Mouse (Mus musculus): ENCODE data around the gene Yif1b.
A peak's percentile ranks its signal among the peaks of the same experiment; 100 is the strongest.

Yif1b gene

DNA sequence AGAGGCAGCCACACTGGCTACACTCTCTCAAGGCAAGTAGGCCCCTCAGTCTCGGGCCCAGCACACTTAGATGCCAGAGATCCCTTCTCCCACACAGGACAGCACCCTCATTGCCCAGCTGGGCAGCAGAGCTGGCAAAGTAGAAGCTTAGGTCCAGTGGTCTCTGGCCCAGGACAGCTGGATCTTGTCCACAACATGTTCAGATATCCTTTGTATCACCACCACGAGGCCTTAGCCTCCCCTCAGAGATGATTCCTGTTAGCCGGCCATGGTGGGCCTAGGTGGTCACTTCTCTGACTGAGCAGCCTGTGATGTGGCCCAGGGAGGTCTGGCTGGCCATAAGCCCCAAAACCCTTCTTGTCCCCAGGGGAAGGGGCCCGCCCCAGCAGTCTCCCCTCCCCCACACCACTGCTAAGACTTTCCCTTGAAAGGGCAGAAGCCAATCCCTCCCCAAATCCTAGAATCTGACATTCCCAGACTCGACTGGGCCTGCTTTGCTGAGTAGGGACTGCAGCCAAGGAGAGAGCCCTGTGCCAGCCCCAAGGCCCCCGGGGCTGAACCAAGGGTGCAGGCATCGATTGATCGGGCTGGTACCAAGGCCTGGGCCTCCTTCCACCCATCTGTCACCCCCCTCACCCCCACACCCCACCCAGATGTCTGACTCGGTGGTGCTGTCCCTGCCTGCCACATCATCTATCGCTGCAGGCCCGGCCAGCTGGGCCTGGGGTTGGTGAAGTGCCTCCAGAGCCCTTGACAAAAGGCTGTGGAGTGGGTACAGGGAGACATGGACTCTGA is 52.8 kb downstream of the Yif1b start:
- Histone ChIP-seq H3K9me3 (ENCODE audit: low read length) (peaks cover 6% of the 10 kb centered on the region), H3K4me3 (replicated peaks; ENCODE audit: low read length) (peak overlapping the region; percentile 39; the same call in 1 of the 2 replicates), H3K36me3 (ENCODE audit: insufficient read depth, low read length) (peaks cover 15% of the 10 kb centered on the region), H3K27me3 (ENCODE audit: insufficient read depth, low read length) (no peaks in the 10 kb centered on the region; the same call in 1 of the 2 replicates), H3K4me1 (replicated peaks; ENCODE audit: low read depth, low read length) (peaks cover 71% of the 10 kb centered on the region)
- TF ChIP-seq POU5F1 (IDR thresholded peaks at IDR 0.05; ENCODE audit: borderline replicate concordance, low read length), result no peak
- no peak for TF ChIP-seq NANOG (IDR thresholded peaks at IDR 0.05; ENCODE audit: borderline replicate concordance, low read length)
- TF ChIP-seq CTCF (conservative IDR thresholded peaks at IDR 0.05; ENCODE audit: low read length), result no peak

DNA sequence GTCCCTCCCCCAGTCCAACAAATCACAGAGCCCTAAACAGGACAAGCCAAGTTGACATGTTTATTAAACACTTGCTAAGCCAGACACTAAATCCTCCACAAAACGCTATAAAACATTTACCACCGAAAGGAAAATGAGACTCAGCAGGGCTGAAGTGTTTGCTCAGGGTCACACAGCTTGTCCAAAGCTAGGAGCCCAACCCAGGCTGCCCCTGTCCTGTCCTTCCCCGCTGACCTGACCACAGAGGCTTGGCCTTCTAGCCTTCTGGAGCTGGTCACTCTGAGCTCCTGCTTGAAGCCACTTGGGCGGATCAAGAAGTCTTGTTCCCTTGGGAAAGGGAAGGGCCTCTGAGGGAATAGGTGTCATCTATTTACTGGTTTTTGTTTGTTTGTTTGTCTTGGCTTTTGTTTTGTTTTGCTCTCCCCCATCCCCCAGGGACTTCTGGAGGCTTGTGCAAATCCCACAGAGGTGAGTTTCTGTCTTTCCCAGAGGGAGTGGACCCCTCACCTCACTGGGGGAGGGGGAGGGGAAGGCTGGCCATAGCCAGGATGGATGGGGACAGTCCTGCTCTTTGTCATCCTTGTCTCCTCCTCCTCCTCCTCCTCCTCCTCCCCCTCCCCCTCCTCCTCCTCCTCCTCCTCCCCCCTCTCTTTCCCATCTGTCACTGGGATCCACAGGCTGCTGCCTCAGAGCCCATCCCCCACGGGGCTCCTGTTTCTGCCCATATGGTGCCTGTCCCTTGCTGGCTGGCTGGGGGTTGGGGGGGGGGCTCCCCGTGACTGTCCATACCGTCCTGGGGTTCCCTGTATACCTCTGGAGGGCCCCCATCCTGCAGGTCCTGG is 53.7 kb downstream of the Yif1b start:
- TF ChIP-seq NANOG (IDR thresholded peaks at IDR 0.05; ENCODE audit: borderline replicate concordance, low read length) (no peak), CTCF (conservative IDR thresholded peaks at IDR 0.05; ENCODE audit: low read length) (no peak), POU5F1 (IDR thresholded peaks at IDR 0.05; ENCODE audit: borderline replicate concordance, low read length) (no peak)
- no peaks in the 10 kb centered on the region; the same call in 1 of the 2 replicates for H3K27me3 ChIP-seq (ENCODE audit: insufficient read depth, low read length)
- H3K4me3 ChIP-seq (replicated peaks; ENCODE audit: low read length), result peak overlapping the region; percentile 70
- peaks cover 6% of the 10 kb centered on the region for H3K9me3 ChIP-seq (ENCODE audit: low read length)
- peaks cover 79% of the 10 kb centered on the region for H3K4me1 ChIP-seq (replicated peaks; ENCODE audit: low read depth, low read length)
- H3K36me3 ChIP-seq (ENCODE audit: insufficient read depth, low read length), result peaks cover 15% of the 10 kb centered on the region

DNA sequence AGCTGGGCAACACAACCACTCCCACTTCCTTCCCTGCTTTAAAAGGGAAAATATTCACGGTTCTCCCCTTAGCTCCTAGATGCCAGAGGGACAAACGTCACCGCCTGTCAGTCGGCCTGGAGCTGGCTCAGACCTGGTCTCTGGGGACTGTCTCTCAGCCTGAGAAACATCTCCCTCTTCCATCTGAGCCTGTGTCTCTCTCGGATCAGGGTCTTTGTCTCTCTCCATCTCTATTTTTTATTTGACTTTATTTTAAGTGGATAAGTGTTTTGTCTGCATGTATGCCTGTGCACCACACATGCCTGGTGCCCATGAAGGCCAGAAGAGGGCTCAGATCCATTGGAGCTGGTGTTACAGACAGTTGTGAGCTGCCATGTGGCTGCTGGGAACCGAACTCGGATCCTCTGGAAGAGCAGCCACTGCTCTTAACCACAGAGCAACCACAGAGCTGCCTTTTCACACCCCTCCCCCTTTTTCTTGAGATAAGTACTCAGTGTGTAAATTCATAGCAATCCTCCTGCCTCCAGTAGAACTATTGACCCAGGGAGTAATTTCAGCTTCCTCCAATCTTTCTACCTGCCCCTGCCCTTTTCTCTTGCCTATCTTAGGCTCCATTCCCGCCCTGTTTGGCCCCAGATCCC is 54.4 kb downstream of the Yif1b start:
- Histone ChIP-seq H3K4me3 (replicated peaks; ENCODE audit: low read length) (peak overlapping the region; percentile 70), H3K36me3 (ENCODE audit: insufficient read depth, low read length) (peaks cover 15% of the 10 kb centered on the region), H3K4me1 (replicated peaks; ENCODE audit: low read depth, low read length) (peaks cover 76% of the 10 kb centered on the region), H3K9me3 (ENCODE audit: low read length) (peaks cover 4% of the 10 kb centered on the region), H3K27me3 (ENCODE audit: insufficient read depth, low read length) (no peaks in the 10 kb centered on the region; the same call in 1 of the 2 replicates)
- TF ChIP-seq CTCF (conservative IDR thresholded peaks at IDR 0.05; ENCODE audit: low read length) (no peak), NANOG (IDR thresholded peaks at IDR 0.05; ENCODE audit: borderline replicate concordance, low read length) (no peak), POU5F1 (IDR thresholded peaks at IDR 0.05; ENCODE audit: borderline replicate concordance, low read length) (no peak)

DNA sequence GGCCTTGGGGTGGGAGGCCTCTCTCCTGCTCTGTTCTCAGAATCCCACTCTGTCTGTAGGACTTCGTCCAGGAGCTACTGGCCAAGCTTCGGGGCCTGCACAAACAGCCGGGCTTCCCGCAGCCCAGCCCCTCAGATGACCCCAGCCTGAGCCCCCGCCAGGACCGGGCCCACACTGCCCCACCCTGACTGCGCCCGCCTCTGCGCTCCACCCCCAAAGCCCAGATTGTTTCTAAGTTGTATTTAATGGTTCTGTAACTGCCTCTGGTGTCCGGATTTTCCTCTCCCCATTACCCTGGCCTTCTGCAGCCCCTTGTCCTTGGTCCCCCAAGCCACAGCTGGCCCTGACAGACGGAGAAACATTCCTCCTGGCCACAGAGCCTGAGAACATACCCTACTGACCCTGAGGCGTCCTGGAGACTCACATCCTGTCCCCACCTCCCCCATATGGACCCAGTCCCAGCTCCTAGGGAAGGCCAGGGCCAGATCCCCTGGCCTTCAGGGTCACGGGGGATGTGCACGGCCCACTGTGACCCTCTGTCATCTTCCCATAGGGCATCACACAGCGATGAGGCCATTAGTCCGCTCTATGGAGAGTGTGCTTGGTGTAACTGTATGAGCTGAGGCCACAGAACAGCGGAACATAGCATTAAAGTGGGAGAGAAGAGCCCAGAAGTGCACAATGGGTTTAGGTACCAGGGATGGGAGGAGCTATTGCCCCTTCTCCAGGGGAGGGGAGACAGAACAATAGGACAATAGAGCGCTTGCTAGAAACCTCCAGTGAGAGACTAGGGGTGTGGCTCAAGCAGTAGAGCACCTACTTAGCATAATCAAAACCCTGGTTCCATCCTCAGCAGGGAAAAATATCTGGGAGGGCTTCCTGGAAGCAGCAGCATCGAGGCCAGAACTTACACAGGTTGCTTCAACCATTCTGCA is 55.3 kb downstream of the Yif1b start:
- H3K9me3 ChIP-seq (ENCODE audit: low read length), result no peaks in the 10 kb centered on the region
- H3K4me3 ChIP-seq (replicated peaks; ENCODE audit: low read length), result peak overlapping the region; percentile 70
- H3K4me1 ChIP-seq (replicated peaks; ENCODE audit: low read depth, low read length), result peaks cover 76% of the 10 kb centered on the region
- TF ChIP-seq NANOG (IDR thresholded peaks at IDR 0.05; ENCODE audit: borderline replicate concordance, low read length) (no peak), POU5F1 (IDR thresholded peaks at IDR 0.05; ENCODE audit: borderline replicate concordance, low read length) (no peak), CTCF (conservative IDR thresholded peaks at IDR 0.05; ENCODE audit: low read length) (no peak)
- H3K36me3 ChIP-seq (ENCODE audit: insufficient read depth, low read length), result peaks cover 15% of the 10 kb centered on the region
- no peaks in the 10 kb centered on the region; the same call in 1 of the 2 replicates for H3K27me3 ChIP-seq (ENCODE audit: insufficient read depth, low read length)

DNA sequence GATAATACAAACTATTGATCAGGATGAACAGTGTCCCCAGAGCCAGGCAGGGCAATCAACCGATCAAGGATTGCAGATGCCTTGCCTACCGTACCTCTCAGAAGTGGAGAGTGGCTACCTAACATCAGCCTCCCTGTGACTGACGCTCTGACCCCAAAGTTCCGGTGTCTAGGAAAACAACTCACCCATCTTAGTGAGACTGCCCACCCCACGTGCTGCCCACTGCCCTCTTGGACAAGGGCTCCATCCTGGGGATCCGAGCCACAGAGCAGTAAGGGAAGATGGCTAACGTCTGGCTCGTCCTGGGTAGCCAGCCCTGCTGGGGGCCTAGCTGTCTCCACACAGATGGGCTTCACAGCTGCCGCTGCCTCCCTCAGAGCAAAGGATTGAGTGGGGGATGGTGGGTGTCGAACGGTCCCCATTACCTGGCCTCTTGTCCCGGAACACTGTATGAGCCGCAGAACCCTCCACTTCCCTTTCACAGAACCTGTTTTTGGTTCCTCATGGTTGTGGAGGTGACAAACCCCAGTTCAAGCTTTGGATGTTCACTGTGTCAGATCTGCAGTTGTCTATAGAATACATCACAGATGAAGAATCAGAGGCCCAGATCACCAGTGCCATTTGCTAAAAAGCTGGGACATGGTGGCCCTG is 56.1 kb downstream of the Yif1b start:
- peaks cover 72% of the 10 kb centered on the region for H3K4me1 ChIP-seq (replicated peaks; ENCODE audit: low read depth, low read length)
- no peaks in the 10 kb centered on the region for H3K9me3 ChIP-seq (ENCODE audit: low read length)
- peak overlapping the region; percentile 58 for H3K4me3 ChIP-seq (replicated peaks; ENCODE audit: low read length)
- H3K27me3 ChIP-seq (ENCODE audit: insufficient read depth, low read length), result peaks cover 4% of the 10 kb centered on the region; the same call in 1 of the 2 replicates
- H3K36me3 ChIP-seq (ENCODE audit: insufficient read depth, low read length), result peaks cover 15% of the 10 kb centered on the region
- no peak for TF ChIP-seq POU5F1 (IDR thresholded peaks at IDR 0.05; ENCODE audit: borderline replicate concordance, low read length)
- TF ChIP-seq NANOG (IDR thresholded peaks at IDR 0.05; ENCODE audit: borderline replicate concordance, low read length), result no peak
- no peak for TF ChIP-seq CTCF (conservative IDR thresholded peaks at IDR 0.05; ENCODE audit: low read length)

DNA sequence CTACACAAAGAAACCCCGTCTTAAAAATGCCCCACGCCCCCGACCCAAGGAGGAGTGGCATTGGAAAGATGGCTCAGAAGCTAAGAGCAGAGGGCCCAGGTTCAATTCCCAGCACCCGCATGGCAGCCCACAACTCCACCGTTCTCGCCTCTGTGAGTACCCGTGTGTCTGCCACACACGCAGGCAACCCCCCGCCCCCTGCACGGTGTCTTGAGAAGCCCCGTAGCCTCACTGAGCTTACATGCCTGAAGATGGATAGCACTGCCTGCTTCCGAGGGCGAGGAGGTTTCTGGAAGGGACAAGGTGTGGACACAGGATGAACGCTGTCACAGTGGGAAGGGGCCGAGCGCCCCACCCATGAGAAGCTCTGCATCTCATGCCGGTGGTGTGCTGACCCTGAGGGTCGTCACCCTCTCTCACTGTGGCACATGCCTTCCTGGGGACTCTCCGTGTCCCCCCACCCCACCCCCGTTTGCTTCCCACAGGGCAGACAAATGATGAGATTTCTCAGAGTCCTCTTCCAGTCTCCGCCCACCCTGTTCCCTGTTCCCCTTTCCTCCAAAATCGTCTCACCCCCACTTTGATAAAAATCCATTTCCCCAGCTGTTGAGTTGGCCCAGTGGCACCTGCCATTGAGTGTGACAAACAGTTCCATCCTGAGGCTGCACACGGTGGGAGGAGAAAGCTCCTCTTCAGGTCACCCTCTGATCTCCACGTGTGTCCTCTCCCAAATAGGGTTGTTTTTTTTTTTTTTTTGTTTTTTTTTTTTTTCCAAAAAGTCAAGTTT is 57.9 kb downstream of the Yif1b start:
- H3K4me1 ChIP-seq (replicated peaks; ENCODE audit: low read depth, low read length), result peaks cover 62% of the 10 kb centered on the region
- no peaks in the 10 kb centered on the region for H3K9me3 ChIP-seq (ENCODE audit: low read length)
- peak overlapping the region; percentile 29; the same call in 1 of the 2 replicates for H3K4me3 ChIP-seq (replicated peaks; ENCODE audit: low read length)
- TF ChIP-seq CTCF (conservative IDR thresholded peaks at IDR 0.05; ENCODE audit: low read length) (no peak), POU5F1 (IDR thresholded peaks at IDR 0.05; ENCODE audit: borderline replicate concordance, low read length) (no peak), NANOG (IDR thresholded peaks at IDR 0.05; ENCODE audit: borderline replicate concordance, low read length) (no peak)
- peaks cover 4% of the 10 kb centered on the region; the same call in 1 of the 2 replicates for H3K27me3 ChIP-seq (ENCODE audit: insufficient read depth, low read length)
- peaks cover 15% of the 10 kb centered on the region for H3K36me3 ChIP-seq (ENCODE audit: insufficient read depth, low read length)

Data from E14TG2a.4 (cell line).